Mouse (Mus musculus): ENCODE measurements around the gene Cox7b.
"Not testable (repeated sequence)": the region's sequence is repeated elsewhere in the genome, so short reads cannot be mapped to it uniquely, and the experiment has no call there.

The Cox7b gene

GRCm38 (mm10) chrX:106015571-106016322 is at the start of gene Cox7b:
TSS of gene Cox7b (plus strand) at chrX:106015700.
- DNase-seq (ENCODE audit: low spot score) = peak; percentile 71

- no peak for DNase-seq (ENCODE audit: low spot score)
These were observed 13.9 kb upstream of the Cox7b start for GRCm38 (mm10) chrX:106001605-106002004.

- no peak for DNase-seq (ENCODE audit: low spot score)
These were observed 4.7 kb upstream of the Cox7b start for GRCm38 (mm10) chrX:106010762-106011161.

GRCm38 (mm10) chrX:106011465-106012159 is 3.9 kb upstream of the Cox7b start, which contains the start of gene Magt1:
TSS of gene Magt1 (minus strand) at chrX:106011906.
- DNase-seq (ENCODE audit: low spot score) = peak; percentile 84

GRCm38 (mm10) chrX:106012559-106012958 is 2.9 kb upstream of the Cox7b start:
- DNase-seq (ENCODE audit: low spot score) = no peak

GRCm38 (mm10) chrX:106013217-106013616 is 2.3 kb upstream of the Cox7b start:
- peak; percentile 51 for DNase-seq (ENCODE audit: low spot score)

GRCm38 (mm10) chrX:106014741-106015377 is 641 bp upstream of the Cox7b start:
- DNase-seq (ENCODE audit: low spot score) = not testable (repeated sequence)

- no peak for DNase-seq (ENCODE audit: low spot score)
These were observed 1.6 kb downstream of the Cox7b start for GRCm38 (mm10) chrX:106017102-106017501.

GRCm38 (mm10) chrX:106017516-106017915 is 2.0 kb downstream of the Cox7b start:
- DNase-seq (ENCODE audit: low spot score) = no peak

- DNase-seq (ENCODE audit: low spot score) = peak; percentile 94
These were observed 11.2 kb downstream of the Cox7b start, which contains the start of gene Atp7a for GRCm38 (mm10) chrX:106026418-106027342. TSS of gene Atp7a (plus strand) at chrX:106027276.

GRCm38 (mm10) chrX:106027343-106027674 is 11.8 kb downstream of the Cox7b start:
- DNase-seq (ENCODE audit: low spot score) = no peak

GRCm38 (mm10) chrX:106030176-106030575 is 14.7 kb downstream of the Cox7b start:
- DNase-seq (ENCODE audit: low spot score) = no peak

GRCm38 (mm10) chrX:106031124-106031523 is 15.6 kb downstream of the Cox7b start:
- DNase-seq (ENCODE audit: low spot score) = no peak

GRCm38 (mm10) chrX:106035727-106036126 is 20.2 kb downstream of the Cox7b start:
- no peak for DNase-seq (ENCODE audit: low spot score)

- DNase-seq (ENCODE audit: low spot score) = no peak
These were observed 21.8 kb downstream of the Cox7b start for GRCm38 (mm10) chrX:106037185-106037752.

- no peak for DNase-seq (ENCODE audit: low spot score)
These were observed 28.5 kb downstream of the Cox7b start for GRCm38 (mm10) chrX:106043863-106044617.

- DNase-seq (ENCODE audit: low spot score) = no peak
These were observed 30.0 kb downstream of the Cox7b start for GRCm38 (mm10) chrX:106045455-106045854.

- DNase-seq (ENCODE audit: low spot score) = no peak
These were observed 30.4 kb downstream of the Cox7b start for GRCm38 (mm10) chrX:106045928-106046327.

GRCm38 (mm10) chrX:106048191-106048590 is 32.7 kb downstream of the Cox7b start:
- no peak for DNase-seq (ENCODE audit: low spot score)
